Mouse (Mus musculus) kidney, adult 10 weeks (tissue): Measurements from ENCODE around the gene Sirt4. TPM values are rescaled to one million over a fixed set of nuclear protein-coding genes. Genes with fewer than 3 reads are reported as not detected.

Experiments used
- polyA plus RNA-seq: library from polyadenylated mRNA; stranded (reverse); fragments of 350-450 nt; fragmentation: Illumina TruSeq; extraction: RNeasy Lipid Tissue Mini Kit (QIAGEN cat#74804); gene quantifications from one replicate; pipeline ENCODE4 v1.2.3, GENCODE M21; 2014; ENCODE audit warnings: low read depth, low replicate concordance

Sirt4 gene
- 8.0 TPM for polyA plus RNA-seq

DNA sequence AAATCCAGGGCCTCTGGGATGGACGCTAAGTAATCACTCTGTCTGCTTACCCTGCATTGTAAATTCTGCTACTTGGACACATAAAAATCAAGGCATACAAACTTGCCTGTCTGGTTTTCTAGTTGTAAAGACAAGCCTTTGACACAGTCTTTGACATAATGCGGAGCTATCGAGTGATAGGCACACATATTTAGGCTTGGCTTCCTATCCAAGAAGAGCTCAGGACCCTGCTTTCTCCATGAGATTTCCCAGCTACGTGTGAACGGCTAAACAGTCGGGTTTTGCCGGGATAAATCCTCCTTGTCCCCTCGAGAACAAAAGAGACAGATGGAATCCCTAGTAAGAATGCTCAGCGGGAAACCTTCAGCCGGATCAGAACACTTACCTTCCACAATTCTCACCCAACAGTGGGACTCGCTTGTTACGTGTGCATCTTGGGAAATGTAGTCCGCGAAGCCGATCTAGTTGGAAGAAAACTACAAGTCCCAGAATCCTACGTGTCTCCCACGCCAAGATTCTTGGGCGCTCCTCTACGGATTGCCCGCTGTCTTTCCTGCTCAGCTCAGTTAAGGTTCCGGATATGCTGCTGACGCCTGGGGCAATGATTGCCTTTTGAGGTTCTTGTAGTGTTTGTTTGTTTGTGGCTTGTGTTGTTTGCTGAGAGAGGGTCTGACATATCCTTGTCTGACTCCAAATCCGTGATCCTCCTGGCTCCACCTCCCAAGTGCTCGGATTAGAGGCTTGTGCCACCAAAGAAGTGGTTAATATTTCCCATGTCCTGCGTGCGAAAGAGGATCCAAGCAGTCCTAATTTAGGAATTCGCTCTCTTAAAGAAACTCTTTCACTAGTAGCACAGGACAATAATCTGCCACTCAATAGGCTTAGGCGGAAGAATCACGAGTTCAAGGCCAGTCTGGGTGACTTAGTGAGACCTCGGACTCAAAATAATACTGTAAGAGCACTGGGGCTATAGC lies at the start of gene Sirt4:
Gene Sirt4 (minus strand): TSS at position 779 of the 974 bp plus-strand sequence.

DNA sequence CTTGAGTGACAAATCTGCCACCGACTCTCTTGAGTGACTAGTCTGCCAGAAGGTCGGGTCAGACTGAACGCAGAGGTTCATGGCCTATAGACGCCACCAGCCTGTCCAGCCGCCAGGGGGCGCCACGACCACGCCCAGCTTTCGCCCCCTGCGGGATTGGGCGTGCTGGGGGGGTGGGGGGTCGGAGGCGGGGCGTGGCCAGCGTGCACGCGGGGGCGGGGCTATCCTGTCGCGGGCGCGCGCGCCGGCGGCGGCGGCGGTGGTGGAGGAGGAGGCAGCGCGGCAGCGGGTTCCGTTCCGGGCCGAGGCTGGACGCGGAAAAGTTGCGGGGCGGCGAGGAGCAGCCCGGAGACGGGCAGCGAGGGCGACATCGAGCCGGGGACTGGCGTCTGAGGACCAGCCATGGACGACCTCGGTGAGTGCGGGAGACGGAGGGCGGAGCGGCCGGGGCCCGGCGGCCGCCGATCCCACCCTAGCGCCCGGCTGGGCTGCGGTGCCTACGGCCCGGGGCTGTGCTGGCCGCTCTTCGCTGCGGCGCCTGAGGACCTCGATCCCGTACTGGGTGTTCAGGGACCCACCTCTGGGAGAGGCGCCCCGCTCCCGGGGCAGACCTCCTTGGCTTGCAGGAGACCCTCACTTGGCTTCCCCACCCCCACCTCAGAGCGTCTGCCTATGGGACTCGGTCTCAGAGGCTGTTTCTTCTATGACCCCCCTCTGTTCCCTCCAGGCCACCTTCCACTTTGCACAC lies 22.1 kb upstream of the Sirt4 start, which contains the start of gene Pxn:
Gene Pxn (plus strand): TSS at position 223 of the 748 bp plus-strand sequence.

DNA sequence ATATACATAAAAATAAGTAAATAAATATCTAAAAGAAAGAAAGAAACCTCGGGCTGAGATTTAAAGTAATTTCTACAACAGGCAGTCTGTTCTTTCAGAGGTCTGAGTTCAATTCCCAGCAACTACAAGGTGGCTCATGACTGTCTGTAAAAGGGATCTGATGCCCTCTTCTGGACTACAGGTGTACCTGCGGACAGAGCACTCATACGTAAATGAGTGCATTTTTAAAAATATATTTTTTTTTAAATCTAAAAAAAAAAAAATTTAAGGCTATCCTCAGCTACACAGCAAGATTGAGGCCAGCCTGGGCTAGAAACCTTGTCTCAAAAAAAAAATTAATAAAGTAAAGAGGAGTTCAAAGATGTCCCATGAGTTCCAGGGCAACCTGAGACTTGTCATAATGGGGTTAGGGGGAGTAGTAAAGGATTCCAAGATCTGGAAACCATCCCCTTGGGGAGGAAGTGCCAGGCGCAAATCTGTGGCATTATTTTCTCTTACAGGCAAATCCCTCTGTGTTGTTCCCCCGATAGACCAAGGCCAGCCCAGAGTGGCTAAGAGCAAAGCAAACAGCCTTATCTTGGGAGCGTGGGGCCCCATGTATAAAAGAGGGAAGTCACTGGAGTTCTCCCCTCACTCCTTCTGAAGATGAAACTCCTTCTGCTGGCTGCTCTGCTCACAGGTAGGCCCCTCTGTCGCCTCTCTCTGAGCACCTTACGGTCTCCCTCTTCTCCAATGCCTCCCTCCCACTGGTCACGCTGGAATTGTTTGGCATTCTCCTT lies 18.7 kb downstream of the Sirt4 start, which contains the start of gene Pla2g1b:
Gene Pla2g1b (plus strand): TSS at position 621 of the 779 bp plus-strand sequence.

DNA sequence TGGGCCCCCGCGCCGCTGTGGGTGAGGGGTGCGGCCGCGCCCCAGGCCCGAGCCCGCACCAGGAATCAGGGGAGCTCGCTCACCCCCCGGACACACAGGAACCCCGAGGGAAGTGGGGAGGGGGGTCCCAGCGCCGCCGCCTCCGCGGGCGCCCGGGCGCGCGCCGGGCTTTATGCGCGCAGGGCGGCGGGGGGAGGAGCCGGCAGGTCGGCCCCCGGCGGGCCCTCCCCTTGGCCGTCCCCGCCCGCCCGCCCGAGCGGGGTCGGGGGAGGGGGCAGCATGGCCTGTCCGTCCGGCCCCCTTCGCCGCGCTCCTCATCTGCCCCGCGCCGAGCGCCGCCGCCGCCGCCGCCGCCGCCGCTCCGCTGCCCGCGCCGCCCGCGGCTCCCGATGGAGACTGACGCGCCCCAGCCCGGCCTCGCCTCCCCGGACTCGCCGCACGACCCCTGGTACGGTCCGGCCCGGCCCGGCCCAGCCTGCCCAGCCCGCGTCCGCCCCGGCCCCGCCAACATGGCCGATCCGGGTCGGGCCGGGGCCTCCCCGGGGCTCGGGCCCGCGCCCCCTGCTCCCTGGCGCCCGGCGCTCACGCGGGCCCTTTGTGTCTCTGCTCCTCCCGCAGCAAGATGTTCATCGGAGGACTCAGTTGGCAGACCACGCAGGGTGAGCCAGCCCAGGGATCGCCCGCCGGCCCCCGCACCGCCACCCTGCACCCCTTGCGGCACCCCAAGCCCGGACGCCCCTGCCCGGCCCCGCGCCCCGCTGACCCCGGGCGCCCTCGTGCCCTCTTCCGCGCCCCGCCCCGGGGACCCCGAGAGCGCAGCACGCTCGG lies 55.0 kb downstream of the Sirt4 start, which contains the start of gene Msi1:
Gene Msi1 (plus strand): TSS at position 241 of the 828 bp plus-strand sequence.

Other genes with a start within 250 kb of the Sirt4 start
- 16.9 TPM for gene Pop5, start 248.9 kb downstream of the Sirt4 start, polyA plus RNA-seq
- 22.2 TPM for gene Rnf10, start 211.8 kb downstream of the Sirt4 start, polyA plus RNA-seq
- gene Coq5, start 205.1 kb downstream of the Sirt4 start, polyA plus RNA-seq = 13.8 TPM
- gene Dynll1, start 183.7 kb downstream of the Sirt4 start, polyA plus RNA-seq = 435 TPM
- 34.4 TPM for gene Srsf9, start 157.5 kb downstream of the Sirt4 start, polyA plus RNA-seq
- 52.5 TPM for gene Gatc, start 143.5 kb downstream of the Sirt4 start, polyA plus RNA-seq
- 10.1 TPM for gene Triap1, start 143.5 kb downstream of the Sirt4 start, polyA plus RNA-seq
- gene Cox6a1, start 135.7 kb downstream of the Sirt4 start, polyA plus RNA-seq = 120 TPM
- not detected for gene Msi1, start 55.1 kb downstream of the Sirt4 start, polyA plus RNA-seq
- not detected for gene Pla2g1b, start 18.5 kb downstream of the Sirt4 start, polyA plus RNA-seq
- 7.6 TPM for gene Pxn, start 22.0 kb upstream of the Sirt4 start, polyA plus RNA-seq
- 26.8 TPM for gene Rplp0, start 74.7 kb upstream of the Sirt4 start, polyA plus RNA-seq
- 1.7 TPM for gene Gcn1l1, start 80.5 kb upstream of the Sirt4 start, polyA plus RNA-seq
- 13.2 TPM for gene Rab35, start 147.2 kb upstream of the Sirt4 start, polyA plus RNA-seq
- gene Bicdl1, start 246.9 kb upstream of the Sirt4 start, polyA plus RNA-seq = 2.9 TPM